Mouse (Mus musculus) liver, embryonic 11.5 days (tissue): ENCODE measurements at regions not wholly inside any gene's neighbourhood (a gene's known extent, or its start where the extent isn't known, plus 50 kb on each side); places are given as distances from the start of the nearest gene placed in this dataset.

Experiments used
- ATAC-seq: fragments of 200-750 bp; cut with Nextera tagmentation; replicated peaks from 2 replicates; pipeline ENCODE4 v1.8.0; 2017; ENCODE audit warnings: moderate number of reproducible peaks, mild to moderate bottlenecking, moderate TSS enrichment, moderate library complexity; ENCODE audit not compliant: low FRiP score
- DNase-seq: peaks from one replicate; pipeline ENCODE4 v3.0.0-alpha.2; 2017; ENCODE audit warnings: low spot score
- H3K27ac ChIP-seq: fragments of 300-500 bp; sonication (generic); 2 replicates; pipeline ENCODE4 v1.5.1; 2014; ENCODE audit warnings: mild to moderate bottlenecking, low read depth, low read length, control low read depth
- H3K27me3 ChIP-seq: fragments of 300-500 bp; sonication (generic); replicated peaks from 2 replicates; pipeline ENCODE4 v1.6.1; 2014; ENCODE audit warnings: low read length, mixed read lengths; ENCODE audit not compliant: control insufficient read depth, insufficient read depth
- H3K36me3 ChIP-seq: fragments of 300-500 bp; sonication (generic); 2 replicates; pipeline ENCODE4 v1.6.1; 2014; ENCODE audit warnings: mild to moderate bottlenecking, low read length, moderate library complexity, mixed read lengths; ENCODE audit not compliant: control insufficient read depth, insufficient read depth
- H3K4me1 ChIP-seq: fragments of 300-500 bp; sonication (generic); replicated peaks from 2 replicates; pipeline ENCODE4 v1.6.1; 2014; ENCODE audit warnings: low read length, mixed read lengths; ENCODE audit not compliant: control insufficient read depth, insufficient read depth
- H3K4me2 ChIP-seq: fragments of 300-500 bp; sonication (generic); 2 replicates; pipeline ENCODE4 v1.6.1; 2014; ENCODE audit warnings: mild to moderate bottlenecking, control low read depth, moderate library complexity
- H3K4me3 ChIP-seq: fragments of 300-500 bp; sonication (generic); 2 replicates; pipeline ENCODE4 v1.5.1; 2014; ENCODE audit warnings: low read depth, low read length, control low read depth
- H3K9ac ChIP-seq: fragments of 300-500 bp; sonication (generic); 2 replicates; pipeline ENCODE4 v1.6.1; 2014; ENCODE audit warnings: low read depth, low read length, control low read depth
- H3K9me3 ChIP-seq: fragments of 300-500 bp; sonication (generic); 2 replicates; pipeline ENCODE4 v1.6.1; 2016; ENCODE audit warnings: low read length, inconsistent platforms, mixed read lengths; ENCODE audit not compliant: control insufficient read depth
- WGBS: fragments of 180-500 bp; shearing (Covaris S2); extraction: QIAGEN DNeasy Blood & Tissue Kit; methylation state at CpG from one replicate; pipeline ENCODE4 v1.1.7; 2014; 5-methylcytosine and 5-hydroxymethylcytosine counted together

GRCm38 (mm10) chr5:74879098-74880047 is 165.2 kb downstream of the Chic2 start:
- ATAC-seq, result no peak
- no peak for DNase-seq
- 71% methylated on average over 12 of the region's 13 CpGs for WGBS
- H3K4me3 ChIP-seq, result no peak overlapping the region
- H3K4me2 ChIP-seq, result no peak overlapping the region
- H3K4me1 ChIP-seq, result peaks cover 2% of the 10 kb centered on the region; the same call in 1 of the 2 replicates
- no peak overlapping the region for H3K9ac ChIP-seq
- no peak overlapping the region for H3K27ac ChIP-seq
- H3K27me3 ChIP-seq, result no peaks in the 10 kb centered on the region
- H3K9me3 ChIP-seq, result no peaks in the 10 kb centered on the region
- no peaks in the 10 kb centered on the region for H3K36me3 ChIP-seq

GRCm38 (mm10) chr5:74877595-74877994 is 167.0 kb downstream of the Chic2 start:
- Histone ChIP-seq H3K4me1 (peaks cover 2% of the 10 kb centered on the region; the same call in 1 of the 2 replicates), H3K4me2 (no peak overlapping the region), H3K9me3 (no peaks in the 10 kb centered on the region), H3K27me3 (no peaks in the 10 kb centered on the region), H3K4me3 (no peak overlapping the region), H3K27ac (no peak overlapping the region), H3K9ac (no peak overlapping the region), H3K36me3 (no peaks in the 10 kb centered on the region)
- DNase-seq, result no peak
- WGBS, result 41% methylated on average over 5 of the region's 5 CpGs
- ATAC-seq, result no peak

- Histone ChIP-seq H3K27ac (no peak overlapping the region), H3K36me3 (no peaks in the 10 kb centered on the region), H3K4me3 (no peak overlapping the region), H3K9ac (no peak overlapping the region), H3K9me3 (no peaks in the 10 kb centered on the region), H3K4me2 (no peak overlapping the region), H3K27me3 (no peaks in the 10 kb centered on the region), H3K4me1 (peaks cover 2% of the 10 kb centered on the region; the same call in 1 of the 2 replicates)
- ATAC-seq, result no peak
- WGBS, result 41% methylated on average over 6 of the region's 6 CpGs
- no peak for DNase-seq
These were observed 167.4 kb downstream of the Chic2 start for GRCm38 (mm10) chr5:74877185-74877584.

- Histone ChIP-seq H3K27me3 (no peaks in the 10 kb centered on the region), H3K4me2 (no peak overlapping the region), H3K4me1 (peaks cover 2% of the 10 kb centered on the region; the same call in 1 of the 2 replicates), H3K9me3 (no peaks in the 10 kb centered on the region), H3K4me3 (no peak overlapping the region), H3K9ac (no peak overlapping the region), H3K27ac (no peak overlapping the region), H3K36me3 (no peaks in the 10 kb centered on the region)
- WGBS, result 37% methylated on average over 6 of the region's 6 CpGs
- no peak for DNase-seq
- 0 out of 2 replicates have a peak, but pooled peaks have one; percentile 29 for ATAC-seq
These were observed 169.9 kb downstream of the Chic2 start for GRCm38 (mm10) chr5:74874691-74875090.

GRCm38 (mm10) chr5:74870615-74871014 is 167.9 kb upstream of the Lnx1 start:
- ATAC-seq, result no peak
- WGBS, result 74% methylated on average over 12 of the region's 12 CpGs
- H3K4me3 ChIP-seq, result no peak overlapping the region

GRCm38 (mm10) chr5:74867113-74867785 is 164.5 kb upstream of the Lnx1 start:
- no peak overlapping the region for H3K4me3 ChIP-seq

More at GRCm38 (mm10) chr5:74870615-74871014, 167.9 kb upstream of the Lnx1 start:
- no peak overlapping the region for H3K4me2 ChIP-seq
- H3K27ac ChIP-seq, result no peak overlapping the region
- H3K27me3 ChIP-seq, result no peaks in the 10 kb centered on the region; the same call in 1 of the 2 replicates
- DNase-seq, result no peak
- H3K9ac ChIP-seq, result no peak overlapping the region
- 0 out of 2 replicates have a peak, but pooled peaks cover 2% of the 10 kb centered on the region for H3K4me1 ChIP-seq
- no peaks in the 10 kb centered on the region for H3K36me3 ChIP-seq
- H3K9me3 ChIP-seq, result no peaks in the 10 kb centered on the region

GRCm38 (mm10) chr5:74866697-74867096 is 164.0 kb upstream of the Lnx1 start:
- DNase-seq (no peak), ATAC-seq (no peak)
- Histone ChIP-seq H3K9me3 (no peaks in the 10 kb centered on the region), H3K4me1 (no peaks in the 10 kb centered on the region), H3K27me3 (no peaks in the 10 kb centered on the region; the same call in 1 of the 2 replicates), H3K36me3 (no peaks in the 10 kb centered on the region), H3K27ac (no peak overlapping the region), H3K4me3 (no peak overlapping the region), H3K4me2 (no peak overlapping the region), H3K9ac (no peak overlapping the region)
- 23% methylated on average over 7 of the region's 7 CpGs for WGBS

More at GRCm38 (mm10) chr5:74867113-74867785, 164.5 kb upstream of the Lnx1 start:
- Histone ChIP-seq H3K9ac (no peak overlapping the region), H3K36me3 (no peaks in the 10 kb centered on the region), H3K4me2 (no peak overlapping the region), H3K4me1 (no peaks in the 10 kb centered on the region), H3K9me3 (no peaks in the 10 kb centered on the region), H3K27me3 (no peaks in the 10 kb centered on the region; the same call in 1 of the 2 replicates), H3K27ac (no peak overlapping the region)
- no peak for ATAC-seq
- 87% methylated on average over 11 of the region's 11 CpGs for WGBS
- DNase-seq, result no peak

- Histone ChIP-seq H3K4me2 (no peak overlapping the region), H3K9me3 (no peaks in the 10 kb centered on the region), H3K27ac (no peak overlapping the region), H3K9ac (no peak overlapping the region), H3K27me3 (no peaks in the 10 kb centered on the region; the same call in 1 of the 2 replicates), H3K36me3 (no peaks in the 10 kb centered on the region), H3K4me1 (no peaks in the 10 kb centered on the region), H3K4me3 (no peak overlapping the region)
- ATAC-seq, result no peak
- no peak for DNase-seq
- 88% methylated on average over 9 of the region's 9 CpGs for WGBS
These were observed 162.7 kb upstream of the Lnx1 start for GRCm38 (mm10) chr5:74865446-74865845.
